Mouse (Mus musculus): ENCODE results near the gene Megf8. TPM values are rescaled to one million over a fixed set of nuclear protein-coding genes. Genes with fewer than 3 reads are reported as not detected.

Gene Megf8
- polyA plus RNA-seq, 1 experiment from 2014 or later: 11.4 TPM

DNA sequence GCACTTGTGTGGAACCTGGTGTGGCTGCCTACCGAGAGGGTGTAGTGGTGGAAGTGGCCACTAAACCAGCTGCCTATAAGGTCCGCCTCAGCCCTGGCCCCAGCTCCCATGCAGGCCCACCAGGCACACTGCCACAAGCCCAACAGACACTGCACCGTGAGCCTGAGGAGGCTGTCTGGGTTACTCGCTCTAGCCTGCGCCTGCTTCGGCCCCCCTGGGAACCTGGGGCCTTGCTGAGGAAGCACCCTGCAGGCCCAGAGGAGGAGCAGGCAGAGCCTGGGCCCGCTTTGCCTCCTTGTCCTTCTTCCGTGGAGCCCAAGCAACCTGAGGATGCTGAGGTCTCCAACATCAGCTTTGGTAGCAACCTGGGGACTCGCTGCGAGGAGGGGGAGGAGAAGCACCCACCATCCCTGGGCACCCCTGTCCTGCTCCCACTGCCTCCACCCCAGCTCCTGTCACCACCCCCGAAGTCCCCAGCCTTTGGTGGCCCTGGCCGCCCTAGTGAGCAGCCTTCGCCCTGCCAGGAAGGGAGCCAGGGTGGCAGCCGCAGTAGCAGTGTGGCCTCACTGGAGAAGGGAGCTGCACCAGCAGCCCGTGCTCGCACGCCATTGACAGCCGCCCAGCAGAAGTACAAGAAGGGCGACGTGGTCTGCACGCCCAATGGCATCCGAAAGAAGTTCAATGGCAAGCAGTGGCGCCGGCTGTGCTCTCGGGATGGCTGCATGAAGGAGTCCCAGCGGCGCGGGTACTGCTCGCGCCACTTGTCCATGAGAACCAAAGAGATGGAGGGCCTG is 45.1 kb upstream of the Megf8 start:
- peaks cover 29% of the 10 kb centered on the region for H3K36me3 ChIP-seq (ENCODE audit: control insufficient read depth, insufficient read depth, low read length)
- H3K9ac ChIP-seq (ENCODE audit: low read length): no peak overlapping the region
- no peak overlapping the region for H3K4me3 ChIP-seq (ENCODE audit: low read depth, low read length)
- H3K27me3 ChIP-seq (replicated peaks; ENCODE audit: control insufficient read depth, insufficient read depth, low read length): no peaks in the 10 kb centered on the region
- H3K4me2 ChIP-seq (ENCODE audit: low read length): no peak overlapping the region
- DNase-seq (ENCODE audit: low spot score) (no peak), ATAC-seq (replicated peaks; ENCODE audit: low FRiP score, low TSS enrichment, low read depth) (no peak)
- no peaks in the 10 kb centered on the region for H3K9me3 ChIP-seq (ENCODE audit: control insufficient read depth, low read length)
- H3K27ac ChIP-seq (ENCODE audit: low read depth): no peak overlapping the region
- H3K4me1 ChIP-seq (replicated peaks; ENCODE audit: control insufficient read depth, insufficient read depth, low read length): peaks cover 19% of the 10 kb centered on the region
- WGBS: 87% methylated on average over 30 of the region's 30 CpGs

DNA sequence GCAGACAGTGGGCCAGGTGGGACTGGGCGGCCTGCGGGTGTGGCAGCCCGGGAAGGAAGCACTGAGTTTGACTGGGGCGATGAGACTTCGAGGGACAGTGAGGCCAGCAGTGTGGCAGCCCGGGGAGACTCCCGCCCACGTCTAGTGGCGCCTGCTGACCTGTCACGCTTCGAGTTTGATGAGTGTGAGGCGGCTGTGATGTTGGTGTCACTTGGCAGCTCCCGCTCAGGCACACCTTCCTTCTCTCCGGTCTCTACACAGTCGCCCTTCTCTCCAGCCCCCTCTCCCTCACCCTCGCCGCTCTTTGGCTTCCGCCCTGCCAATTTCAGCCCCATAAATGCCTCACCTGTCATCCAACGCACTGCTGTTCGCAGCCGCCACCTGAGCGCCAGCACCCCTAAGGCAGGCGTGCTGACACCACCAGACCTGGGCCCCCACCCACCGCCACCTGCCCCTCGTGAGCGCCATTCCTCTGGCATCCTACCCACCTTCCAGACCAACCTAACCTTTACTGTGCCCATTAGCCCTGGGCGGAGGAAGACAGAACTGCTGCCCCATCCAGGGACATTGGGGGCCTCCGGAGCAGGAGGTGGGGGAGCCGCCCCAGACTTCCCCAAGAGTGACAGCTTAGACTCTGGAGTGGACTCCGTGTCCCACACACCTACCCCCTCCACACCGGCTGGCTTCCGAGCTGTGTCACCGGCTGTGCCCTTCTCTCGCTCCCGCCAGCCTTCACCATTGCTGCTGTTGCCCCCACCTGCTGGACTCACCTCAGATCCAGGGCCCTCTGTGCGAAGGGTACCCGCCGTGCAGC is 44.3 kb upstream of the Megf8 start:
- H3K9me3 ChIP-seq (ENCODE audit: control insufficient read depth, low read length): no peaks in the 10 kb centered on the region
- no peak overlapping the region for H3K9ac ChIP-seq (ENCODE audit: low read length)
- WGBS: 85% methylated on average over 38 of the region's 38 CpGs
- ATAC-seq (replicated peaks; ENCODE audit: low FRiP score, low TSS enrichment, low read depth) (no peak), DNase-seq (ENCODE audit: low spot score) (no peak)
- peaks cover 29% of the 10 kb centered on the region for H3K36me3 ChIP-seq (ENCODE audit: control insufficient read depth, insufficient read depth, low read length)
- H3K4me2 ChIP-seq (ENCODE audit: low read length): no peak overlapping the region
- no peaks in the 10 kb centered on the region for H3K27me3 ChIP-seq (replicated peaks; ENCODE audit: control insufficient read depth, insufficient read depth, low read length)
- H3K4me3 ChIP-seq (ENCODE audit: low read depth, low read length): no peak overlapping the region
- peaks cover 21% of the 10 kb centered on the region for H3K4me1 ChIP-seq (replicated peaks; ENCODE audit: control insufficient read depth, insufficient read depth, low read length)
- no peak overlapping the region for H3K27ac ChIP-seq (ENCODE audit: low read depth)

DNA sequence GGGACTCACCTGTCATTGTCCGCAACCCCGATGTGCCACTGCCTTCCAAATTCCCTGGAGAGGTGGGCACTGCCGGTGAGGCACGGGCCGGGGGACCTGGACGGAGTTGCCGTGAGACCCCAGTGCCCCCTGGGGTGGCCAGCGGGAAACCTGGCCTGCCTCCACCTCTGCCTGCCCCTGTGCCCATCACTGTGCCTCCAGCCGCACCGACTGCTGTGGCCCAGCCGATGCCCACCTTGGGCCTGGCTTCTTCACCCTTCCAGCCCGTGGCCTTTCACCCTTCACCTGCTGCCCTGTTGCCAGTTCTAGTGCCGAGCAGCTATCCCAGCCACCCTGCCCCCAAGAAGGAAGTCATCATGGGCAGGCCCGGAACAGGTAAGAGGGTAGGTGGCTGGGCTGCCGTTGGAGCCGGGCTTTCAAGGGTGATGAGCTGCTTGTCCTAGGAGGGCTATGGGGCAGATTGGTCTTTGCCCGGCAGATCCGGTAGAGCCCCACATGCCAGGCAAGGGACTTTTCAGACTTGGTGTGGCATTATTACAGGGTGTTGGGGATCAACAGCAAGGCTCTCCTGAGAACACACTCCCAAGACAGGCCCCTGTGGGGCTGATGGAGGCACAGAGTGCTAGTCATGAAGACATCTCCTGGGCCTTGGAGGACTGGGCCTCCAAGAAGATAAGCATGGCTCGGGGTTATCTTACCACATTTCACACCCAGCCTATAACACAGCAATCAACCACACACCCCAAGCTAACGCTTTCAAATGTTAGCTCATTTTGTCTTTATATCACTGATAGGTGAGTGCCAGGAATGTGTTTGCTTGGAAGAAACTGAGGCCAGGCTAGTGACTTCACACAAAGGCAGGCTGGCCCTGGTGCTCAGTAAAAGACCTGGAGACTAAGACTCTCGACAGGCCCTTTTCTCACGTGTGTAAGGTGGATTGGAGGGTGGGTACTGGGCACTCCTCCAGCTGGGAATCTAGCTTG is 43.4 kb upstream of the Megf8 start:
- no peak overlapping the region for H3K4me3 ChIP-seq (ENCODE audit: low read depth, low read length)
- H3K9ac ChIP-seq (ENCODE audit: low read length): no peak overlapping the region
- ATAC-seq (replicated peaks; ENCODE audit: low FRiP score, low TSS enrichment, low read depth) (no peak), DNase-seq (ENCODE audit: low spot score) (no peak)
- peaks cover 29% of the 10 kb centered on the region for H3K36me3 ChIP-seq (ENCODE audit: control insufficient read depth, insufficient read depth, low read length)
- no peak overlapping the region for H3K27ac ChIP-seq (ENCODE audit: low read depth)
- no peaks in the 10 kb centered on the region for H3K9me3 ChIP-seq (ENCODE audit: control insufficient read depth, low read length)
- H3K4me2 ChIP-seq (ENCODE audit: low read length): no peak overlapping the region
- no peaks in the 10 kb centered on the region for H3K27me3 ChIP-seq (replicated peaks; ENCODE audit: control insufficient read depth, insufficient read depth, low read length)
- peaks cover 25% of the 10 kb centered on the region for H3K4me1 ChIP-seq (replicated peaks; ENCODE audit: control insufficient read depth, insufficient read depth, low read length)
- WGBS: 87% methylated on average over 22 of the region's 22 CpGs

DNA sequence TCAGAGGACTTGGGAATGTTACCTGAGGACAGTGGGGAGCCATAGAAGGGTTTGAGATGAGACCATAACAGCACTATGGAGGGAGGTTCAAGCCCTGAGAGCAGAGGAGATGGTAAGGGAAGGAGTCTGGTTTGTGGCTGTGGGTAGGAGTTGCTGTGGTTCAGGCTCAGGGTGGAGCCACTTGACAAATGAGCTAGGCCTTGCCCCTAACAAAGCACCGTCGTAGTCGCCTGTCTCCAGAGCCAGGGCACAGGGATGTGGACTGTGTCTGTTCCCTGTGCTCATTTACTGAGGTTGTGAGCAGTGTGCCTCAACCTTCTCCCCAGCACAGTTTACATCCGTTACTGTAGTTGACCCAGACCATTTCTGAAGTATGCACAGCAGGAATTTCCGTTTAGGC is 42.4 kb upstream of the Megf8 start:
- no peak overlapping the region for H3K27ac ChIP-seq (ENCODE audit: low read depth)
- no peaks in the 10 kb centered on the region for H3K27me3 ChIP-seq (replicated peaks; ENCODE audit: control insufficient read depth, insufficient read depth, low read length)
- no peak overlapping the region for H3K4me3 ChIP-seq (ENCODE audit: low read depth, low read length)
- H3K9me3 ChIP-seq (ENCODE audit: control insufficient read depth, low read length): no peaks in the 10 kb centered on the region
- WGBS: 37% methylated on average over 5 of the region's 5 CpGs
- ATAC-seq (replicated peaks; ENCODE audit: low FRiP score, low TSS enrichment, low read depth) (no peak), DNase-seq (ENCODE audit: low spot score) (no peak)
- no peak overlapping the region for H3K9ac ChIP-seq (ENCODE audit: low read length)
- H3K4me2 ChIP-seq (ENCODE audit: low read length): no peak overlapping the region
- H3K4me1 ChIP-seq (replicated peaks; ENCODE audit: control insufficient read depth, insufficient read depth, low read length): peaks cover 18% of the 10 kb centered on the region
- H3K36me3 ChIP-seq (ENCODE audit: control insufficient read depth, insufficient read depth, low read length): peaks cover 29% of the 10 kb centered on the region

DNA sequence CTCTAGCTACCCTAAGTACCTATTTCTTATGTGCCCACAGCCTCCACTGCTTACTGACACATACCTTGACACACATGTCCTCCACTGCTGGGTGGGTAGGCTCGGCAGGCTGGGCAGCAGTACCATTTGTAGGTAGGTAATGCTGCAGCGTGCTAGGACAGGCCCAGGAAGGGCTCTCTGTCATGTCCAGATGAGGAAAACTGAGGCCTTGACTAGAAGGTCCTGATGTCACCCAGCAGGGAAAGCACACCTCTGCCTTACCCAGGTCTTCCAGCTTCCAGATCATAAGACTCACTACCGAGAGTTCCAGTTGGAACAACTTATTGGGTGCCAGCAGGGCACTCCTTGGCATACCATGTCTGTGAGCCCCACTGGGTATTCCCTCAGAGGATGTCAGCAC is 42.0 kb upstream of the Megf8 start:
- Histone ChIP-seq H3K9me3 (ENCODE audit: control insufficient read depth, low read length) (no peaks in the 10 kb centered on the region), H3K36me3 (ENCODE audit: control insufficient read depth, insufficient read depth, low read length) (peaks cover 29% of the 10 kb centered on the region), H3K9ac (ENCODE audit: low read length) (no peak overlapping the region), H3K4me3 (ENCODE audit: low read depth, low read length) (no peak overlapping the region), H3K4me2 (ENCODE audit: low read length) (no peak overlapping the region), H3K4me1 (replicated peaks; ENCODE audit: control insufficient read depth, insufficient read depth, low read length) (peaks cover 14% of the 10 kb centered on the region), H3K27me3 (replicated peaks; ENCODE audit: control insufficient read depth, insufficient read depth, low read length) (no peaks in the 10 kb centered on the region), H3K27ac (ENCODE audit: low read depth) (no peak overlapping the region)
- ATAC-seq (replicated peaks; ENCODE audit: low FRiP score, low TSS enrichment, low read depth): no peak
- no peak for DNase-seq (ENCODE audit: low spot score)
- 86% methylated on average over 3 of the region's 3 CpGs for WGBS

DNA sequence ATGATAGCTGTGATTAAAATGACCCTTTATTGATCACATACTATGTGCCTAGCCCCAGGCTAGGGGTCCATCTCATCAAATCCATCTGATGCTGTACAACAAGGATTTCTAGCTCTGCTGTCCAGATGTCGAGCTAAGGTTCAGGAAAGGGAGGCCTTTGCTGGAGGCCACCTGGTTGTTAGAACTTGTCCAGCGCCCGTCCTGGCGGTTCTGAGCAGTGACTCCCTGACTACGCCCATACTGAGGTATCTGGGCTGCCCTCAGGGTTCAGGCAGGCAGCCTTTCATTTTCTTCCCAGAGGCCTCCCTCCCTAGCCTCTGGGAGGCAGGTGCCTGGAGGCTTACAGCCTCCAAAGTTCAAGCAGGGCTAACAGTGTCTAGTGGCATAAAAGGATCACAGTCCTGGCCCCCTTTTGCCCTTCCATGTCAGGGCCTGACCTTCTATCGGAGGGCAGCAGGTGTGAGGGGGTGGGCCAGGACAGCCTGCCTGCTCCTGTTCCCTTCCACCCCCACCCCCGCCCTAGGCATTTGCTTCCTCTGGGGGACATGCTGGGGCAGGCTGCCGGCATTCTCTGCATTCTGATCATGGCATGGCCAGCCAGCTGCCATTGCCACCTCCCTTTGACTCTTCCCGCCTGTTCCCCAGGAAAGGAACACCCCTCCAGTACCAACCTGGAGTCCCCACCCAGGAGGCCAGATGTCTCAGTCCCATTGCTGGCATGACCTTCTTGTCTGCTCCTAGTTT is 41.2 kb upstream of the Megf8 start:
- Histone ChIP-seq H3K4me1 (replicated peaks; ENCODE audit: control insufficient read depth, insufficient read depth, low read length) (peaks cover 20% of the 10 kb centered on the region), H3K9me3 (ENCODE audit: control insufficient read depth, low read length) (no peaks in the 10 kb centered on the region), H3K27me3 (replicated peaks; ENCODE audit: control insufficient read depth, insufficient read depth, low read length) (no peaks in the 10 kb centered on the region), H3K36me3 (ENCODE audit: control insufficient read depth, insufficient read depth, low read length) (peaks cover 29% of the 10 kb centered on the region), H3K4me2 (ENCODE audit: low read length) (no peak overlapping the region), H3K27ac (ENCODE audit: low read depth) (no peak overlapping the region), H3K4me3 (ENCODE audit: low read depth, low read length) (no peak overlapping the region), H3K9ac (ENCODE audit: low read length) (no peak overlapping the region)
- 57% methylated on average over 9 of the region's 9 CpGs for whole genome bisulfite sequencing
- ATAC-seq (replicated peaks; ENCODE audit: low FRiP score, low TSS enrichment, low read depth) (no peak), DNase-seq (ENCODE audit: low spot score) (no peak)

DNA sequence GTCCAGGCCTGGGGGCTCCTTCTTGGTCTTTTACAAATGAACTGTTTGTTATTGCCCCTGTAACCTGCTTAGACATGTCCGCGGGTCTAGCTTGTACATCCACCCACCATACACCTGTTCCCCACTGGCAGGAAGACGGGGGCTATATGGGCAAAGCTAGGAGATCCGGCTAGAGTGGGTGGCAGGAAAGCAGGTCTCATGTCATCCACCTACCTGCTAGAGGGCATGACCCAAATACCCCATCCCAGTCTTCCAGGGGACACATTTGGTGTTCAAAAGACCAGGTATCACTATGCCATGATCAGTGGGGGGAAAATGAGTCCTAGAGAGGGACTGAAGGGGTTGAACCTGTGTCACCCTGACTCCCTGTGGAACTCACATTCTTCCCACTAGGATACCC is 39.6 kb upstream of the Megf8 start:
- Histone ChIP-seq H3K9me3 (ENCODE audit: control insufficient read depth, low read length) (no peaks in the 10 kb centered on the region), H3K4me3 (ENCODE audit: low read depth, low read length) (no peak overlapping the region), H3K27ac (ENCODE audit: low read depth) (peak overlapping the region; percentile 95; the same call in 1 of the 2 replicates), H3K36me3 (ENCODE audit: control insufficient read depth, insufficient read depth, low read length) (peaks cover 15% of the 10 kb centered on the region), H3K27me3 (replicated peaks; ENCODE audit: control insufficient read depth, insufficient read depth, low read length) (no peaks in the 10 kb centered on the region), H3K4me2 (ENCODE audit: low read length) (peak overlapping the region; percentile 60), H3K9ac (ENCODE audit: low read length) (peak overlapping the region; percentile 71), H3K4me1 (replicated peaks; ENCODE audit: control insufficient read depth, insufficient read depth, low read length) (peaks cover 30% of the 10 kb centered on the region)
- no peak for ATAC-seq (replicated peaks; ENCODE audit: low FRiP score, low TSS enrichment, low read depth)
- WGBS: 90% methylated on average over 4 of the region's 4 CpGs
- no peak for DNase-seq (ENCODE audit: low spot score)

DNA sequence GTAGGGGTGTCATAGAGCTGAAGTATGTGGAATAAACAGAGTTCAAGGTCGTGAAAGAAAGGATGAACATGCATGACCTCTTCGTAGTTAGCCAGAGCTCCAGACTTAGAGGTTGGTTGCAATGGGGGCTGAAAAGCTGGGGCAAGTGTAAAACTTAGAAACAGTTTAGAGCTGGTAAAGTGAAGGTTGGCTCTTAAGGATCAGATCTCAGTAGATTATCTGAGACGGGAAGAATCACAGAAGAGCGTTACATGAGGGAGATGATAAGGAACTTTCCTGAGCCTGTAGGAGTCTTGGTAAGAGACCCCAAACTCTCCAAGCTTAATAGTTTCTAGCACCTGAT is 39.0 kb upstream of the Megf8 start:
- Histone ChIP-seq H3K4me1 (replicated peaks; ENCODE audit: control insufficient read depth, insufficient read depth, low read length) (peaks cover 31% of the 10 kb centered on the region), H3K9me3 (ENCODE audit: control insufficient read depth, low read length) (no peaks in the 10 kb centered on the region)
- WGBS: 12% methylated on average over 4 of the region's 4 CpGs

More for the DNA sequence above, 39.0 kb upstream of the Megf8 start:
- DNase-seq (ENCODE audit: low spot score) (no peak), ATAC-seq (replicated peaks; ENCODE audit: low FRiP score, low TSS enrichment, low read depth) (no peak)
- Histone ChIP-seq H3K27ac (ENCODE audit: low read depth) (peak overlapping the region; percentile 95), H3K9ac (ENCODE audit: low read length) (peak overlapping the region; percentile 71), H3K4me2 (ENCODE audit: low read length) (peak overlapping the region; percentile 60), H3K36me3 (ENCODE audit: control insufficient read depth, insufficient read depth, low read length) (peaks cover 9% of the 10 kb centered on the region; the same call in 1 of the 2 replicates), H3K27me3 (replicated peaks; ENCODE audit: control insufficient read depth, insufficient read depth, low read length) (no peaks in the 10 kb centered on the region), H3K4me3 (ENCODE audit: low read depth, low read length) (peak overlapping the region; percentile 50)

Measured in intestine, embryonic 14.5 days (tissue).